Mouse (Mus musculus): Measurements from ENCODE around the gene Dzank1. TPM values are rescaled to one million over a fixed set of nuclear protein-coding genes. Genes with fewer than 3 reads are reported as not detected.

Dzank1 gene
- total RNA-seq, 2 experiments from 2014 or later, result 37.3 to 43.6 TPM

DNA sequence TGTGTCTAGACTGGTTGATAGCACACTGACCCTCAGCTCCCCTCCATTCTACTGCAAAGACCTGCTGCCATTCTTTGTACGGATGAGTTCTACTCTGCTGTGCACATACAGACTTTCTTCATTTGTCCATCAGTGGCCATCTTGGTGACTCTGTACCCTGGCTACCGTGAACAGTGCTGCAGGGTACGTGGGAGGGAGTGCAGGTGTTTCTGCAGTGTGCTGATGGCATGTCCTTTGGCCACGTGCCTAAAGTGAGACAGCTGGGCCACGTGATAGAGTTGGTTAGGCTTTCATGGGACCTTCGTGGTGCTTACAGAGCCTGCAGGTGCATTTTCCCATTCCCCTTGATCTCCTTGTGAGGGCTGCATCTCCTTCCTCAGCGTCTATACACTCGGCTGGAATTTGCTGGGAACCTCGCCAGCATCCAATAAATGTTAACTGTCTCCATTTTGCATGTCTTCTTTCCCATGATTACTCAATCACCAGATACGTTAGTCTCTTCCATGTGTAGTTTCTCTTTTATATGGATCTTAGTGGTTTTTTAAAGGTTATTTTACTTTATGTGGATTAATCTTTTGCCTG lies 105.0 kb downstream of the Dzank1 start:
- DNase-seq, result no peak
- intact Hi-C loops (cut with DNase I), result no loop called here

Other genes with a start within 250 kb of the Dzank1 start
- gene Ovol2, start 195.3 kb downstream of the Dzank1 start, total RNA-seq (2021), result under 1 TPM; 0.64 to 0.77 TPM
- 10 to 100 TPM; 21.2 to 24.1 TPM for gene Kat14, start 158.4 kb downstream of the Dzank1 start, total RNA-seq (2021)
- gene Pet117, start 158.4 kb downstream of the Dzank1 start, total RNA-seq (2021), result 1 to 10 TPM; 4.4 to 5.9 TPM
- gene Polr3f, start 304 bp upstream of the Dzank1 start, total RNA-seq (2021), result 10 to 100 TPM; 29.9 to 32.0 TPM
- gene Rbbp9, start 23.5 kb upstream of the Dzank1 start, total RNA-seq (2021), result 10 to 100 TPM; 22.8 to 26.0 TPM
- 10 to 100 TPM; 36.3 to 46.3 TPM for gene Sec23b, start 28.8 kb upstream of the Dzank1 start, total RNA-seq (2021)
- gene Smim26, start 66.6 kb upstream of the Dzank1 start, total RNA-seq (2021), result 10 to 100 TPM; 45.1 to 45.8 TPM
- gene Dtd1, start 72.5 kb upstream of the Dzank1 start, total RNA-seq (2021), result 10 to 100 TPM; 54.6 to 55.7 TPM